Mouse (Mus musculus) layer of hippocampus, adult 18-20 months (tissue): ENCODE results near the gene Cd24a. TPM values are rescaled to one million over a fixed set of nuclear protein-coding genes. Genes with fewer than 3 reads are reported as not detected.

Experiments
- DNase-seq, 2 experiments: peaks; one replicate each; pipeline ENCODE4 v3.0.0; 2022; ENCODE audit warnings: low spot score in 2 of 2
- total RNA-seq, 2 experiments: library from RNA; stranded (reverse); gene quantifications; 2 replicates each; pipeline ENCODE4 v1.2.3; 2021

The Cd24a gene
- total RNA-seq, 2 experiments from 2014 or later: 6.3 to 6.8 TPM

DNA sequence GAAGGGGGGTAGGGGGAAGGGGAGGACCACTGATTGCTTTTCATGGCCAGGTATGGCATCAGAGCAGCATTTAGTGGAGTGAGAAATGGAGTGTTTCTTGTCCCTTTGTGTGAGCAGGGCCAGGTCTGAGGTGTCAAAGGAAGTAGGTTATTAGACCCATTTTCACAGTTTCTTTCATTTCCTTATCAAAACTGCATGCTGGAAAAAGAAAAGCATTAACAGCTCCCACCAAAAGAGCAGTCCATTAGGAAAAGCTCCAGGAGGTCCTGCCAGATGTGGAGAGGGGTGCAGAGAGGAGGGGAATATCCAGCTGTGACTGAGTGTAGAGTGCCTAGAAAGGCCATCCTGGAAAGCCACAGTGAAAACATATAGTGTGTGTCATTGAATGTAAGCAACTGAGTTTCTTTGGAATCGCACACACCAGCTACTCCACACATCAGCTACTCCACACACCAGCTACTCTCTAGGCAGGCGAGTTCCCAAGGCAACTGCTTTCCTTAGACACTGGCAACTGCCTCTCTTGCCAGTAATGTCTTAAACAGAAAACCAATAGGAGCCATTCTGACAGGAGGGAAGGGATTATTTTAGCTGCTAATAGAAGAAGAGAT, 46.8 kb downstream of the Cd24a start:
- no peak for DNase-seq

DNA sequence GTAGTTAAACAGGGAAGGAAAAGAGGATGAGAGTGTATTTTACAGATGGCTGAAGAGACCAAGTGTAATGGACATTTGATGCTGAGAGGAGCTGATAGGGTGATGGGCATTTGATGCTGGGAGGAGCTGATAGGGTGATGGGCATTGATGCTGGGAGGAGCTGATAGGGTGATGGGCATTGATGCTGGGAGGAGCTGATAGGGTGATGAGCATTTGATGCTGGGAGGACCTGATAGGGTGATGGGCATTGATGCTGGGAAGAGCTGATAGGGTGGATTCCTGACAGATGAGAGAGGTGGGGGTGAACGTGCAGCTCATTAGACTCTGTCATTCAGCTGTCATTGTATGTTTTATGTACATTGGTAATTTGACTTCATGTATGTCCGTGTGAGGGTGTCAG, 47.5 kb downstream of the Cd24a start:
- no peak for DNase-seq

GRCm38 (mm10) chr10:43629216-43629615, 51.1 kb downstream of the Cd24a start:
- no peak for DNase-seq

DNA sequence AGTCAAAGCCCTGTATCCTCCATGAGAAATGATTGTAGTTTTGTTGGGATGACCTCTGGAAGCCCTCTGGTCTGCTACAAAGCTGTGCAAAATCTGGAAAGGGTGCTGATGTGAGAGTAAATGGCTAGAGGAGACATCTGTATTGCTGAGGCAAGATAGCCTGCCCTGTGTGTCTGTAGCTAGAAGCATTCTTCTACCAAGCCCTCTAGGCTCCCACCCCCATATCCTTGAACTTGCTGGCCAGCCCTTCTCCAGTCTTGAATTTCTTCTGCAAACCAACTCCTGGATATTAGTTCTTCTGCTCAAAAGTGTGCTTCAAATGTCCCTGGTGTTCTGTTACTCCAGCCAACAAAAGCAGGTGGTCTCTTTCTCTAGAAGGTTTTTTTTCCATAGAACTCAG, 51.8 kb downstream of the Cd24a start:
- no peak for DNase-seq

DNA sequence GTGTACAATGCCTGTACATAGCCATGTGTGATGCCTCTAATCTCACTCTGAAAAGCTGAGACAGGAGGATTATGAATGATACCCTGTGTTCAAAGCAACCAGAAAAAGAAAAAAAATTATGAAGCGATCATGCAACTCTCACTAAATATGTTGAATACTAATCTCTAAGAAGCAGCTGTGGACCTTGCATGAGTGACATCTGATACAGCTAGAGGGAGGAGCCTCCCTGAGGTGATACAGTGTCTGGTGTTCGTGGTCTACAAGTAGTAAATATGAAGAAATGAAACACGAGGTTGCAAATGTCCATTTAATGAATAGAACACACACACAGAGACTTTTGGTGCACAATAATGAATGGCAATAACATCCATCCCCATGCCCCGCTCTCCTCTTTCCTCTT, 52.5 kb downstream of the Cd24a start:
- DNase-seq: no peak

DNA sequence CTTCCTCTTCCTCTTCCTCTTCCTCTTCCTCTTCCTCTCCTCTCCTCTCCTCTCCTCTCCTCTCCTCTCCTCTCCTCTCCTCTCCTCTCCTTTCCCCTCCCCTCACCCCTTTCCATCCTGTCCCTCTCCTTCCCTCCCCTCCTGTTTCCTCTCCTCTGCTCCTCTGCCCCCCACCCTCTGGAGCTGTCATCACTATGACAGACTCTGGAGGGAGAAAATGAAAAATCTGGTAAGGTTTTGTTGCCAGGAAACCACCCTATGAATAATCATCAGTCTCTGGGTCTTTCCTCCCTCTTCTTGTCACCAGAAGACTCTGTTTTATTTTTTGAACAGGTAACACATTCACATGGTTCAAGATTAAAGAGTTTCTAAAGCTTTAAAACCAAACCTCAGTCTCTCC, 53.0 kb downstream of the Cd24a start:
- peak in 1 of 2 experiments; percentile 11 for DNase-seq

- DNase-seq: no peak
Measured at GRCm38 (mm10) chr10:43631639-43632354, 53.7 kb downstream of the Cd24a start.

DNA sequence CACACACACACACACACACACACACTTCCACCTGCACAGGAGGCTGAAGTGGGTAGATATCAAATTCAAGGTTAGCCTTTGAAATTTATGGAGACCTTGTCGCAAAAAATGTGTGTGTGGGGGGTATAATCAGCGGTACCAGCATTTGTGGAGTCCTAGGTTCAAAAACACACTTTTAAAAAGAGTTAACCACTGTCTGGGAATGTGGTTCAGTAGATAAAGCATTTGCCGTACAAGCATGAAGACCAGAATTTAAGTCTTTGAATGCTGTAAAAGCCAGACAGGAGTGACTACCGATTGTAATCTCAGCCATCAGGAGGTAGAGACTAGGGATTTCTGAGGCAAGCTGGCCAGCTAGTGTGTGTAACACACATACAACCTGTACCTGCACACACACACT, 55.0 kb downstream of the Cd24a start:
- no peak for DNase-seq

Other genes starting within 250 kb of the Cd24a start
- 1 to 10 TPM; 3.4 to 4.7 TPM for gene Bend3, start 99.5 kb upstream of the Cd24a start, total RNA-seq
- 10 to 100 TPM; 13.9 to 16.4 TPM for gene Gm9803, start 54.2 kb upstream of the Cd24a start, total RNA-seq
- gene 1700021F05Rik, start 37.3 kb upstream of the Cd24a start, total RNA-seq: 10 to 100 TPM; 44.3 to 46.4 TPM